Mouse (Mus musculus) small intestine, adult 2 months (tissue): Measurements from ENCODE around the gene Tbc1d30.

ENCODE experiments used
- CTCF ChIP-seq: fragments of 200-500 bp; IDR thresholded peaks from 2 replicates; pipeline ENCODE4 v1.5.1; 2012; ENCODE audit warnings: low read depth, mild to moderate bottlenecking, control low read depth, inconsistent platforms, low read length, moderate library complexity, mixed read lengths; ENCODE audit not compliant: insufficient replicate concordance, insufficient read length; ENCODE audit errors: extremely low read depth
- POLR2A ChIP-seq: fragments of 200-500 bp; IDR thresholded peaks from 2 replicates; pipeline ENCODE4 v1.6.1; 2012; ENCODE audit warnings: low read depth, mild to moderate bottlenecking, control low read depth, inconsistent platforms, low read length, moderate library complexity

- peak; percentile 97; the same call in 1 of the 2 replicates for TF ChIP-seq CTCF
- TF ChIP-seq POLR2A: no peak
These were observed 94.8 kb downstream of the Tbc1d30 start for GRCm38 (mm10) chr10:121256115-121256825.
